Mouse (Mus musculus) T-cell, adult 66 days (primary cell): ENCODE results near the gene Idh1. TPM values are rescaled to one million over a fixed set of nuclear protein-coding genes. Genes with fewer than 3 reads are reported as not detected.

Experiments
- total RNA-seq, 2 experiments: library from RNA; stranded (reverse); gene quantifications; 3 replicates in 1 of 2; 4 replicates in 1 of 2; pipeline ENCODE4 v1.2.4; 2023

Gene Idh1
- total RNA-seq: 1 to 10 TPM; 3.3 to 5.1 TPM

GRCm38 (mm10) chr1:65186287-65187073 is at the start of gene Idh1, which contains the start of gene Pikfyve:
TSS of gene Idh1 (minus strand) at chr1:65186500.
TSS of gene Pikfyve (plus strand) at chr1:65186683.

GRCm38 (mm10) chr1:65122574-65123372 is 63.5 kb downstream of the Idh1 start, which contains the start of gene D630023F18Rik:
TSS of gene D630023F18Rik (minus strand) at chr1:65123214.

GRCm38 (mm10) chr1:65119438-65119837 is 66.9 kb downstream of the Idh1 start, which contains the start of gene Gm28845:
TSS of gene Gm28845 (minus strand) at chr1:65119558.

Other genes with a start within 250 kb of the Idh1 start
- gene Plekhm3, start 229.7 kb downstream of the Idh1 start, total RNA-seq: 10 to 100 TPM in 1 of 2 experiments, 1 to 10 TPM in 1; 8.2 to 11.0 TPM
- gene Akr1cl, start 153.7 kb downstream of the Idh1 start, total RNA-seq: not detected
- gene Cryge, start 135.4 kb downstream of the Idh1 start, total RNA-seq: not detected
- not detected for gene Crygd, start 123.0 kb downstream of the Idh1 start, total RNA-seq
- not detected for gene Crygc, start 112.8 kb downstream of the Idh1 start, total RNA-seq
- not detected for gene Crygb, start 104.2 kb downstream of the Idh1 start, total RNA-seq
- gene Cryga, start 83.1 kb downstream of the Idh1 start, total RNA-seq: not detected
- not detected for gene Gm28845, start 66.9 kb downstream of the Idh1 start, total RNA-seq
- gene D630023F18Rik, start 63.3 kb downstream of the Idh1 start, total RNA-seq: not detected
- 10 to 100 TPM; 39.0 to 44.0 TPM for gene Pikfyve, start 183 bp upstream of the Idh1 start, total RNA-seq
- gene Pth2r, start 95.6 kb upstream of the Idh1 start, total RNA-seq: not detected